Mouse (Mus musculus) urinary bladder, postnatal 10 days (tissue): Measurements from ENCODE around the gene Fam228a.
"Not testable (repeated sequence)": the region's sequence is repeated elsewhere in the genome, so short reads cannot be mapped to it uniquely, and the experiment has no call there.

Experiments
- DNase-seq: peaks from one replicate; pipeline ENCODE4 v3.0.0; 2022; ENCODE audit warnings: low spot score

Gene Fam228a

DNA sequence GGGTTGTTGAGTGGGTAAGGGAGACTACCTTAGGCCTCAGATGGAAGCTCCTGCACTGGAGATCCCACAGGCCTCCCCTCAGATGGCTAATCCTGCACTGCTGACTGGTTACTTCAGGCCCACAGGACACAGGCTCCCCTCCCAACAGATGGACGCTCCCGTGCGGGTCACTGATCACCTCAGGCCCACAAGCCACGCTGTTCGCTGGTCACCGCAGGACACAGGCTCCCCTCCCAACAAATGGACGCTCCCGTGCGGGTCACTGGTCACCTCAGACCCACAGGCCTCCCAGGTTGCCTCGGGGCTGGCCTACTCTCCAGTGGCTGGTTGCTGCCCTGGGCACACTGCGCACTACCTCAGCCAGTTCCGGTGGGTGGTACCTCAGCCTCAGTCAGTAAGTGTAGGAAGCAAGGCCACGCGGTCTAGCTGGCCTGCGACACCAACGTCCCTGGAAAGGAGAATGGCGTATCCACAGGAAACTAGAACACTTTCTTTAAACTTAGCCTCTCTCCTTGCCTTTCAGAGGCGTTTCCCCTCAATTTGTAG lies at the start of gene Fam228a:
TSS of gene Fam228a (minus strand) at position 400 of the 546 bp plus-strand sequence.
- DNase-seq, result no peak

DNA sequence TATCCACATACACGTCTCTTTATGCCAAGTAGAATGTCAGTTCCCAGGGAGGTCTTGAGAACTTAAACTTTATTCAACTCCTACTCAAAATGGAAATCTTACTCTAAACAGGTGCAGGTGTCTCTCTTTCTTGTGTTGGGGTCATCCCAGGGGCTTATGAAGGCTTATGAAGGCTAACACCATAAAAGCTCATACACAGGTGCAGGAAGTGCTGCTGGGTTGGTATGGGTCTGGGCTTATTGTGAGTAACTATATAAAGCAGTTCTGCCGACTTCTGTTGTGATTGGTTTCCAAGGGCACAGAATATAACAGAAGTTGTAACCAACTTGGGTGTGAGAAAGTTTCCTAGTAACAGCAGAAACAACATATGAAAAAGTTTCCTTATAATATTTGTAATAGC lies 46.2 kb upstream of the Fam228a start:
- DNase-seq, result no peak

GRCm38 (mm10) chr12:4783598-4783997 lies 45.4 kb upstream of the Fam228a start:
- no peak for DNase-seq

- not testable (repeated sequence) for DNase-seq
Measured at GRCm38 (mm10) chr12:4781725-4782404, 43.6 kb upstream of the Fam228a start.

- DNase-seq, result no peak
Measured at GRCm38 (mm10) chr12:4781270-4781669, 43.0 kb upstream of the Fam228a start.

DNA sequence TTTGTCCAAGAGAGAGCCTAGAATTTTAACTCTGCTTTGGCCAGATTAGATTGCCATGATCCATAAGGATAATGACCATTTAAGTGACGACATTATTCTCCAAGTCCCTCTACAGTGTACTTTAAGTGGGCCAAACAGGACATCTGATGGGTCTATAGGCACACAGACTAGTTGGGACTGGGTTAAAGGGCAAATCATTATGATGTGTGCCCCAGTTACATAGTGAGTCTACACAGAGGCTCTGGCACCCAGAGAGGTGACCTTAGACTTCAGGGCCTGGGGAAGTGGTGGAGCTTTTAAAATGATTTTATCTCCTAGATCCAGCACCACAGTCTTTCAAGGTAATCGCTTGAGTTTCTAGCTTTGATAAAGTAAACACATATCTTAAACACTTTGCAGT lies 42.0 kb upstream of the Fam228a start:
- no peak for DNase-seq

DNA sequence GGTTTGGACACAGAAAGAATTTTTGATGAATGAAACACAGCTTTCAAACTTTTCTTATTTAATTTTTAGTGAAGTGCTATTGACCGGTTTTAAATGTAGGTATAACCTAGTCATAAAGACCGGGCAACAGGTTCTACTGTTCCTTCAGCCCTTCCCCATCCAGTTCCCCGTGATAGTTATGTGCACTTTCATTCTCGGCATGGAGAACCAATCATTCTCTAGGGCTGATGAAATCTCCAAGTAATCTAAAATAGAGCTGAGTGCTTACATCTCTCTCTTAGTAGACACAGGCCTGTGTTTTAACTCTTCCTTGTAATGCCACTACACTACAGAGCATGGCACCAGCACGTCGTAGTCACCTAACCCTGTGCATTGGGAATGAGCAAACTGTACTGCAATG lies 39.5 kb upstream of the Fam228a start:
- no peak for DNase-seq

- DNase-seq, result no peak
Measured at GRCm38 (mm10) chr12:4775588-4775949, 37.3 kb upstream of the Fam228a start.

GRCm38 (mm10) chr12:4774895-4775587 lies 36.8 kb upstream of the Fam228a start:
- DNase-seq, result no peak

DNA sequence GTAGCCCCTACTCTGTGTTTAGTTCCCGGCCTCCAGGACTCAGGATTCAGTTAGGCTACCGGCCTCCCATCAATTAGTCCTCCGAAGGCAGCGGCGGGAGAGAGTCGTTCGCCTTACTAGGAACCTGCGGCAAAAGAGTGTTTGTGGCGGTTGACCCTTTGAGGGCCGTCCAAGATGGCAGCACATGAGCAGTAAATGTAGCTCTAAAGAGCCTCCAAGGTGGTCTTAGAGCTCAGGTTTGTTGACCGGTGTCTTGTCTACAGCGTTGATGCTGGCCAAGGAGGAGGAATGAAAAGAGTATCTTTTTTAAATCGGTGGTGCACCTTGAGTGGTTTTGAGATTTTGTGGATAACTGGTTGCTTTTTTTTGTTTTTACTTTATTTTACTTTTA lies 31.1 kb upstream of the Fam228a start:
- DNase-seq, result no peak

DNA sequence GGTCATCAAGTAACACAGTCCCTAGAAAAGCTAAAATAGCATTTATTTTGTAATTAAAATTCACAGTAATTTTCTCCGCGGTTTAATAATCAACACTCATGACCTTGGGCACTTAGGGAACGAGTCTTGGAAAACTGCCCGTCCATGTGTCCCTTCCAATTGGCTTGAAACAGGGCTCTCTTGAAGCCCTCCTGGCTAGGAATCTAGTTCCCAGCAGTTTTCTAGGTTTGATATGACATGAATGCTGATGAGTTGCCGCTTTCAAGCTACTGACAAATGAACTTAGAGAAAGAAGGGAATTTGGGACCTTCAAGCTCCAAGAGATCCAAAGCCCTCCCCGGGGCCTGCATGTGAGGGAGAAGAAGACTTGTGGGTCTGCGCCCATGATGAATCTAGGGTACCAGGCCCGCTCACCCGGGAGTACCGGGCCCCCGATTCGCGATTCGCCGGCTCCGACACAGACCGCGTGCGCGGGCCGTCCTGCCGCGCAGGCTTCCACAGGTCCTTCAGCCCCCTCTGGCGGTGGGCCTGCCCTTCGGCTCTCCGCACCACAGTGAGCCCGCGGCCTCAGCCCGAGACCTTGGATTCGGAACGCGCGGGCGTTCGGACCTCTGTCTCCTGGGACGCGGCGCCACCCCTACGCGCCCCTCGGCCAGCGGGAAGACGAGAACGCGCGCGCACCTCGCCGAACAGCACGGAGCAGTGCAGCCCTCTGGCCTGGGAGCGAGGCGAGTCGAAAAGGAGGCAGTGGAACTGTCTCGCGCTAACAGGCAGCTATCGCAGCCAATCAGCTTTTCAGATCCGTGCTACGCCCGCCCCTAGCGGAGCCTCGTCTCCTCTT lies 30.5 kb upstream of the Fam228a start, which contains the start of the genes Pfn4 and Fam228b:
TSS of gene Pfn4 (plus strand) at position 531 of the 841 bp plus-strand sequence.
TSS of gene Fam228b (minus strand) at position 776 of the 841 bp plus-strand sequence.
- peak; percentile 88 for DNase-seq

DNA sequence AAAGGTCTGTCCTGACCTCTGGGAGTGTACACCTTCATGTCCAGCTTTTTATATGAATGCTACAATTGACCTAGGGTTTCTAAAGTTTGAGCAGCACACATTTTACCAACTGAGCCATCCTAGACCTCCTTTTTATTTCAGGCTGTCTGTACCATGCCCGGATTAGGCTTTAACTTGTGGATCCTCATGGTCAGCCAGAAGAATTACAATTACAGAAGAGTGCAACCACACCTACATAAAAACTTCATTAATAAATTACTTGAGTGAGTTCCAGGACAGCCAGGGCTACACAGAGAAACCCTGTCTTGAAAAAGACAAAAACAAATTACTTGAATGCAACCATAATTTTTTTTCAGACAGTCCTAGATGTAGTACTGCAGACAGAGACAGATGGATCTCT lies 18.8 kb upstream of the Fam228a start:
- DNase-seq, result no peak

DNA sequence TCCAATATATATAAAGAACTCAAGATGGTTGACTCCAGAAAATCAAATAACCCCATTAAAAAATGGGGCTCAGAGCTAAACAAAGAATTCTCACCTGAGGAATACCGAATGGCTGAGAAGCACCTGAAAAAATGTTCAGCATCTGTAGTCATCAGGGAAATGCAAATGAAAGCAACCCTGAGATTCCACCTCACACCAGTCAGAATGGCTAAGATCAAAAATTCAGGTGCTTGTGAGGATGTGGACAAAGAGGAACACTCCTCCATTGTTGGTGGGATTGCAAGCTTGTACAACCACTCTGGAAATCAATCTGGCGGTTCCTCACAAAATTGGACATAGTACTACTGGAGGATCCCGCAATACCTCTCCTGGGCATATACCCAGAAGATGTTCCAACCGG lies 16.2 kb upstream of the Fam228a start:
- DNase-seq, result not testable (repeated sequence)

DNA sequence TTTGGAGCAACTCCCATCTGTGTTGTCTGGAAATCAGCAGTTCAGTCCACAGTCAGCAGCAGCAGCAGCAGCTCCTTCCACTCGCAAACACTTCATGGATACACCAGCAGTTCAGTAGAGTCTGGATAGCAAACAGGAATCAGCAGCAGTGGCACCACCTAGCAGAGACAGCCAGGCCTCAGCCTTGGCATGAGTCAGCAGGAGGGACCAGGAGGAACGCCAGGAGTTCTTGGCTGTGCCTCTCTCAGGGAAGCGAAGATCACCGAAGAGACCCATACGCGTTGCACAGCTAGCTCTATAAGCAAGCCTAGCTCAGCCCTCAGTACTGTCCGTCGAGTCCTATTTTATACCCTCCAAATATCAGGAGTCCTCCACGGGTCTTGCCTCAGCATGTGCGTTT lies 6.3 kb upstream of the Fam228a start:
- no peak for DNase-seq

DNA sequence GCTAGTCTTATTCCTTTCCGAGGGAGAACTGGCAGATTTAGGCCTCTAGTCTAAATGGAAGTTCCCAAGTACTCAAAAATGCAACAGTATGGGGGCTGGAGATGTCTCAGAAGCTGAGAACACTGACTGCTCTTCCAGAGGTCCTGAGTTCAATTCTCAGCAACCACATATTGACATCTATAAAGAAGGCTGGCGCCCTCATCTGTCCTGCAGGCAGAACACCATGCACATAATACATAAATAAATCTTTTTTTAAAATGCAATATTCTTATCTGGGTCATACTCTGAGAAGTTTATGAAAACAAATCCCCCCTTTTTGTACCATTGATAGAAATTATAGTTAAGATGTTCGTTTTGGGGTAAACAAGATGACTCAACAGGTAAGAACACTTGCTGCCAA lies 4.0 kb upstream of the Fam228a start:
- DNase-seq, result no peak

DNA sequence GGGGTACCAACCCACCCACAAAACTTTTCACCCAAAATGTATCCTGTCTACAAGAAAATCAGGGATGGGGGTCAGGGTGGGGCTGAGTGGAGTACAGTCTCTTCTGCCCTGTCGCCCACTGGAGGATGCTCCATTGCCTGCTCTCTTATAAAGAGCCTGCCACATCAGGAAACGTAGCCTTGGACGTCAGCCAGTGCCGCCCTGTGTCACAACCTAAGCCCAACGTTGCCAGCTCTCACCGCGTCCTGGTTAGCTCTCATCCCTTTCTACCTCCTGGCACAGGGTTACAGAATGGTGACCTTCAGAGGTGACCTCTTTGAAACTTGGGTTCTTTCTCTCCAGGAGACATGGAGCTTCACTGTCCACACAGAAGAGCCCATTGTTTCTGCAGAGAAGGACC lies 2.6 kb upstream of the Fam228a start:
- DNase-seq, result no peak

GRCm38 (mm10) chr12:4732332-4732731 lies 5.9 kb downstream of the Fam228a start:
- no peak for DNase-seq

DNA sequence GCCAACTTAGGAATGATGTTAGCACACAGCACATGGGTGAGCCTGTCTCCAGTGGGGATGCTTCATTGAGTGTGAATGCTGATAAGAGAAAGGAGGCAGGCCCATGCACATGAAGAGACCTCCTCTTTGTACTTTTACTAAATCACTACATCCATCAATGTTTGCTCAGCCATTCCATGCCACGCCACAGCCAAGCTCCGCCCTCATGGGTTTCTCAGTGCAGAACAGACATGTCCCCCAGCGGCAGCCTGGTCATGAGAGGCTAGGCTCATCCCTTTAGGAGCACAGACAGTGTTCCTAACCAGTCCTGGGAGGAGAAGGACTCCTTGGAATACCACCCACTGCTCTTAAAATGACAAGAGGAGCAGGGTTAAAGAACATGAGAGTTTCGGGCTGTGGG lies 6.6 kb downstream of the Fam228a start:
- DNase-seq, result no peak

- DNase-seq, result no peak
Measured at GRCm38 (mm10) chr12:4729165-4729564, 9.1 kb downstream of the Fam228a start.

DNA sequence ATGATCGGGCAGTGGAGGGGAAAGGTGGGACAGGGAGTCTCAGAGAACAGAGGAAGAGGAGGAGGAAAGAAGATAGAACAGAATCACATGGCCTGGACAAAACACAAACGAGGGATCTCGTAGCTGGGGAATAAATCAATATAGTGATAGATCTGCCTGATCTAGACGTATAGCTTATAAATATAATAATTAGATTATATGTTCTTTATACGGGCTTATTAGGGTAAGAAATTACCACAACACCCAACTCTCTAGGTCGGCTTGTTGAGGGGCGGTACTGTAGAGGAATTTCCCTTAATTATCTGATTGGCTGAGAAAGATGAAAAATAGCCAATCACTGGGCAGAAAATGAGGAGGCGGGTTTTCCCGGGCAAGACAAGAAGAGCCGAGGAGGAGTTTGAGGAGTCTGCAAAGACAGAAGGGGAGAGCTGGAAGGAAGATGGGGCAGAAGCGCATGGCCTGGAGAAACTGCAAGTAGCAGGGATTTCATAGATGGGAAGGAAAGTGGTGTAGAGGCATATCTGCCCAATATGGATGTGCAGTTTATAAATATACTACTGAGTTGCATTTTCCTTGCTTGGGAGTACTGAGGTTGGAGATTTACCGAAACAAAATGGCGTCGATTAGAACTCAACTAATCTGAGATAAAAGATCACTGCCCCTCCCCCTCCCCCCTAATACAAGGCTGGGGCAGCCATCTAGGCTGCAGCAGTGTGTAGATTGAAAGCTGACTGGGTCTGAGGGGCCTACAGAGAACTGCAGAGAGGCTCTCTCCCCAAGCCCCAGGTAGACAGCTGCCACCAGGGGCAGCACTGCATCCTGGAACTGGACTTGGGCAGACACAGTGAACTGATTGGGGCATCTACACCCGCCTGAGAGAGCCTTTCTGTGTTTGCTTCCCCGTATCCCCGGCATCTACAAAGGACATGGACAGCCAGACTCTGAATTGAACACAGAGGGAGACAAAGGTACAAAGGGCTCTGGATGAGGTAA lies 18.2 kb downstream of the Fam228a start:
- no peak for DNase-seq

- DNase-seq, result no peak
Measured at GRCm38 (mm10) chr12:4719066-4719761, 19.0 kb downstream of the Fam228a start.
